Mouse (Mus musculus): ENCODE data around the gene Ino80. TPM values are rescaled to one million over a fixed set of nuclear protein-coding genes. Genes with fewer than 3 reads are reported as not detected.

Gene Ino80
- total RNA-seq, 2 experiments from 2014 or later, result 10.0 to 12.0 TPM

DNA sequence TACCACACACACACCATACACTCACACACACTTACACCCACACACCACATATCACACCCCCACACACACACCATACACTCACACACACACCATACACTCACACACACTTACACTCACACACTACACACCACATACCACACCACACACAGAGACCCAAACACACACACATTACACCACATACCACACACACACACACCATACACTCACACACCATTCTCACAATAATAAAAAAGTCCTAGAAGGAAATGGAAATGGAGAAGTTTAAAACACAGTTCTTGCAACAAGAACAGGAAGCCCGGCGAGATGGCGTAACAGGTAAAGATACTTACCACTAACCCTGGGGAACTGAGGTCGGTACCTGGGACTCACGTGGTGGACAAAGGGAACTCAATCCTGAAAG, 120.7 kb downstream of the Ino80 start:
- intact Hi-C loops (cut with DNase I), result no loop called here

DNA sequence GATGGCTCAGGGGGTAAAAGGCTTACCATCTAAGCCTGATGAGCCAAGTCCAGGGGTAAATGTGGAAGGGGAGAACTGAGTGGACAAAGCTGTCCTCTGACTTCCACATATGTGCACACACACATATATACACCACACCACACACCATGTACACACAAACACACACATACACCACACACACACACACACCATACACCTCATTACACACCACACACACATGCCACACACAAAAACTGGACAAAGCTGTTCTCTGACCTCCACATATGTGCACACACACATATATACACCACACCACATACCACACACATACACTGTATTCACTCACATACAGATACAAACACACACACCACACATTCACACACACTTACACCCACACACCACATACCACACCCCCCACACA, 121.2 kb downstream of the Ino80 start:
- intact Hi-C loops (cut with DNase I), result no loop called here
- DNase-seq, result no peak

More for the DNA sequence above, 120.7 kb downstream of the Ino80 start:
- no peak for DNase-seq

DNA sequence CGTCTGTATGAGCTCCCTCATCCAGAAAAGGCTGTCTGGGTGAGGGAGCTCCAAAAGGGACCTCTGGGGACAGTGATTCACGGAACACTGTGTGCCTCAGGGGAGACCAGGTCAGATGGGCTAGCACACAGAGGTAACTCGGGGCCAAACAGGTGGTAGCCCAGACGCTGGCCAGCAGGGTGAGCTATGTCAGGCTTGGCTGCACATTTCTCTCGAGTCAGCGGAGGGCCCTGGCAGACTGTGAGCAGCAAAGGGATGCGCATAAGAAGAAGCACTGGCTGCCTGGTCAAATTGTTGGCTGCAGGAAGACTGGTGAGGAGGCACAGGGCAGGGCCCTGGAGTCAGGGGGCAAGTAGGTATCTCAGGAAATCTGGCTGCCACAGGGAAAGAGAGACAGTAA, 121.8 kb downstream of the Ino80 start:
- intact Hi-C loops (cut with DNase I), result no loop called here

DNA sequence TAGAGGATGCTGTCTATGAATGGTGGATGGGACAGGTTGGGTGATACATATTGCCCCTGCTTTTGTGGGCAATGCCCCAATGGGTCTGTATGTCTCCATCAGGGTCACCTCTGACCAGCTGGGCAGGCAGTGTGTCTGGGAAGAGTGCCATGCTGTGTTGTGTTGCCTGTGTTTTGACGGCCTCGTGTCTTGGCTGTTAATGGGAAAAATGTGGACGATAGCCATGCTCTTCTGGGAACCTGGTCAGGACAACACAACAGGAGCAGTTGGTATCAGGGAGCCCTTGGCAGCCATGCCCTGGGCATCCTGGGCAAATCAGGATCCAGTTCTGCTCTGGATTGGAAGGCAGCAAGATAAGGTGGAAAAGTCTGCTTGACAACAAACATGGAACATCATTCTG, 122.4 kb downstream of the Ino80 start:
- peak; percentile 62 to 78 for DNase-seq
- intact Hi-C loops (cut with DNase I), result no loop called here

More for the DNA sequence above, 121.8 kb downstream of the Ino80 start:
- peak; percentile 72 for DNase-seq

DNA sequence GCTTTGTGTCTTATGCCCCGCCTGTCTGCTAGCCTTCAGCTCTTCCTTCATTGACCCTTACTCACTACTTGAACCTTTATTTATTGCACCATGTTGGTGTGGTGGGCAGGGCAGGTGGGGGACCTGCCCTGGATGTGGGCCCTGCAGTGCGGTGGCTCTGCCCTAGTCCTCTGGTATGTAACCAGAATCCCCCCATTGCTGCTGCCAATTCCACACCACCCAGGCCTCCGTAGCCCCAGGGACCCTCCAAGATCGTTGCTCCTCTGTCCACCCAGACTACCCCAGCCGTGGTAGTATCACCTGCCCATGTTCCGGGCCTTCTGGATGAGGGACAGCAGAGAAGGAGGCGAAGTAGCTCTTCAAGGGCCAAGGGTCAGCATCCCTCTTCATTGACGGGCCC, 123.8 kb downstream of the Ino80 start:
- intact Hi-C loops (cut with DNase I), result no loop called here
- no peak for DNase-seq

DNA sequence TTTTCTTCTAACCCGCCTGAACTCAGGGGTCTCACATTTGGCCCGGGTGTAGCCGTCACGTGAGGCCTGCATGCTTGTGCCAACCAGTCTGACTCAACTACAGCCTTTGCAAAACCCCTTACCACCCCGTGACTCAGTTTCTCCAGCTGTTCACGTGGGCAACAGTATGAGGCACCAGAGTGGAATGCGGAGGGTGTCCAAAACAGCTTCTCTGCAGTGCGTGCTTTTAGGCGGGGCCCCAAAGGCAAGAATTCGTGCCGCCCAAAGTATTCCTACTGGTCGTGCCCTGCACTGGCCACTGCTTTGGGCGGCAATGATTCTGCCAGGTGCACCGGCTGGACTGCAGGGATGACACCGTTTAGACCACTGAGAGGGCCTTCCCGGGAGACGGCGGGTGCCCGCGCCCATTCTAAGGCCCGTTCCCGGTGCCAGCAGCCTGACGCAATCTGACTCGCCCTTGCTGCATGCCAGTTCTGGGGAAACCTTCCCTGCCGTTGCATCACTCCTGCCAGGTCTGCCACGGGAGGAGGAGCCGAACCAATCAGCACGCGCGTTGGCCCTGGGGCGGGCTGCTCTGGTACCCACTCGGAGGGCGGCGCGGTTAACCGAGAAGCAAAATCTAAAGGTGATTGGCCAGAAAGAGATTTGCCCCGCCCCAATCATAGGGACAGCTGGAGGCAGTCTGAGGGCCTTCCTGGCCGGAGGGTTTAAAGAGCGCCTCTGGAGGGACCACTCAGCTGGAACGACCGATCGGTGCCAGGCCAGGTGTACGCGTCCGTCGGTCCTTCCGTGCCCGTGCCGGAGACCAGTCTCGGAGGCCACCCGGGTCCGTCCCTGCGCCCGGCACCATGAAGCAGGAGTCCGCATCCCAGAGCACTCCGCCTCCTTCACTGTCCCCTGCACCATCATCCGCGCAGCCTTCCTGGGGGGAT, 126.7 kb downstream of the Ino80 start, which contains the start of gene Chac1:
Chac1 (plus strand) TSS at position 675 of the 932 bp plus-strand sequence.
- intact Hi-C loops (cut with DNase I), result no loop called here
- peak; percentile 79 to 88 for DNase-seq

DNA sequence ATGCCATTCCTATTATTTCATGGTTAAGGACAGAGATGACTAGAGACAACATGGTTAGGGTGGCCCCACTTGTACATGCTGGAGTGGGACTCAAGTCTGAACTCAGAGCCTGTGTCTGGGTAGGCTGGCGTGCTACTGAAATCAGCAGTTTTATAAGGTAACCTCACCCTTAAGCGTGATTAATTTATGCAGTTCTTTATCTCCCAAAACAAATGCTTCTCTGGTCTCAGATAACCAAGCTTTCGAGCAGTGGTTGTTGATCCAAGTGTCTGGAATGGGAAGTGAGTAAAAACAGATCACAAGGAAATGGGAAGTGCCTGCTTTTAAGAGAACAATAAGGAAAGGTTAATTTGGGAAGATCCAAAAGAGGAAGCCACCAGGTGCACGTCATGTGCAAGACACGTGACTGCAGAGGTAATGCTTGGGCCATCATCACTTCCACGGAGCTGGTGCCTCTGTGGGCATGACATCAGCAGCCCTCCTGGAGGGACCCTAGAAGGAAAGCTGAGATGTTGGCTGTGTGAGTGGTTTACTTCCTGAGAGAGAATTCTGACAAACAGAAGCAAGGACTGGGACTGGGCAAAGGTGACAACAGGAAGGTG, 132.8 kb downstream of the Ino80 start:
- intact Hi-C loops (cut with DNase I), result no loop called here
- DNase-seq, result no peak

DNA sequence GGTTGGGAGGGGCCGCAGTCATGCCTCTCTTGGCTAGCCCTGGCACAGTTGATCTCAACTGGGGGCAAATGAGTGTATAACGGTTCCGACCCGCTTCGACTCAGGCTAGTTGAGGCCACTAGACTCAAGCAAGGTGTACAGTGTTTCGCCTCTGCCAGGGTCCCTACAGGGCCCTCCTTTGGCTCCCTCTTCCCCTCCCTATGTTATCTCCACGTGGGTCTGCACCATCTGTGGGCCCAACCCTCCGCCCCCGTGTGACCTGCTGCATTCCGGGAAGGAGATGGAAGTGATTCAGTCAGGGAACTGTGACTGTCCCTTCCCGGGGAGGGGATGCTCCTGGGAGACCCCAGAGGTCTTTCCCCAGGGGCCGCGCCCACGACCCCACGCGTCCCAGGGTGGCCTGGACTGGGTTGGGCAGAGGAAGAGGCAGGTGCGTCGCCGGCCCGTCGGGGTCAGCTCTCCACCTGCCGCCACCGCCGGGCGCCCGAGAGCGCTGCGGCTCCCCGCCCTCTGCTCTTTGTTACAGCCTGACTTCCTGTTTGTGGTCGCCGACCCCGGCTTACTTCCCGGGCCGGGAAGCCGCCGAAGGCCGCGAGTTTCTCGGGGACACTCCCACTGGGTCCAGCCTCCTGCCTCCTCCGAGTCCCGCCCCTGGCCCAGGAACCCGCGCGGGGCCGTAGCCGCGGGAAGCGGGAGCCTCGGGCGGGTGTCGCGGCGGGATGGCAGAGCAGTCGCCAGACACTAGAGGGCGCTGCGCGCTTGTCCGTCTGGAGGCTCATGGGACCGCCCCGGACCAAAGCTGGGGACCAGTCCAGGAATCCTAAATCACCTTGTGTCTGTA, 139.8 kb downstream of the Ino80 start:
- intact Hi-C loops (cut with DNase I), result loop anchor here (2.0 kb wide), 2 partner anchors 37 to 75 kb away; no protein-coding TSS in a partner anchor
- peak; percentile 87 to 90 for DNase-seq

DNA sequence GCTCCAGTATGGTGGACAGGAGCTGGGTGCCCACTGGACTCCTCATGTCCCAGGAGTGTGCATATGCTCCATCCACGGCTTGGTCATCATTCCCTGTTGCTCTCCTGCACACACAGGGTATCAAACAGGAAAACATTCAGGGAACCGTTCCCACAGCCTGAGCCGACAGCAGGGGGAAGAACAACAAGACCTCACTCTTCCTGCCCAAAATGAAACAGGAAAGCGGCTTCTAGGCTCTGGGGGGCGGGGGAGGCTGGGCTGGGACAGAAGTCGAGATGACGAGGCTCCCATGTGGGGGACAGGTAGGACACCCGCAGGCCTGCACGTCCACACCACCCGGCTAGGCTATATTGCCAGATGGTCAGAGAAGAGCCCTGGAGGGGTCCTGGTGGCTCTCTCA, 141.0 kb downstream of the Ino80 start:
- no peak for DNase-seq
- intact Hi-C loops (cut with DNase I), result loop anchor here (2.0 kb wide), 1 partner anchor 36 kb away; no protein-coding TSS in a partner anchor

DNA sequence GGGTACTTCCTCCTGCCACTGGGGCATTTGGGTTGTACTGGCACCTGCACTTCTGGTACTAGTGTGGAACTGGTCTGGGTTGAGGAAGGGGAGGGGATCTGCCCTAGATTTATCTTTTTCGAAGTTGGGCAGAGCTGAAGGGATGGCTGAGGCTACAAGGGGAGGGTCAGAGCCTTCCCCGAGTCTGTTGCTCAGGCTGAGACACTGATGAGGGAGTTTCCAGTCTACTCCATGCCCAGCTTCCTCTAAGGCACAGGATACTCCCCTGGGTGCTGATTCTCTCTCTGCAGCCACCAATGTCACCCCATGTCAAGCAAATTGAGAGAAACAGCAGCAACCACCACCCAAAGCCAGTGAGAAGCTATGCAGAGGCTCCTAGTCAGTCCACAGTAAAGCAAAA, 141.5 kb downstream of the Ino80 start:
- intact Hi-C loops (cut with DNase I), result loop anchor here (2.0 kb wide), 1 partner anchor 35 kb away; no protein-coding TSS in a partner anchor
- no peak for DNase-seq

DNA sequence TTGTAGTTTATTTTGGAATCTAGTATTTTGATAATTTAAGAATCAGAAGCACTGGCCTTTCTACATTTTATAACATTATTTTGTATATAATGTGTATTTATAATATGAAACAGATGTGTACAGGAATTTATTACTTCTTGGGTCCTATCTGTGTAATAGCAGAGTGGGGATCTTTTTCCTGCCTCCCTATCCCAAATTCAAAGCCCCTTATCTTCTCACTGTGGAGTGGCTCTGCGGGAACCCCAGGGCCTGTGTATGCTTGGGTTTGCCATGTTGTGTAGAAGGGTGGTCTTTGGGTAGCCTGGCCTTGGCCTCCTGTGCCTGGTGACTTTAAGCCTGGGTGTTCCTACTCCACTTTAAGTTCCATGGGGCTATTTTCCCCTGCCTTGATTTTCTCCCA, 142.0 kb downstream of the Ino80 start:
- no peak for DNase-seq
- intact Hi-C loops (cut with DNase I), result no loop called here

DNA sequence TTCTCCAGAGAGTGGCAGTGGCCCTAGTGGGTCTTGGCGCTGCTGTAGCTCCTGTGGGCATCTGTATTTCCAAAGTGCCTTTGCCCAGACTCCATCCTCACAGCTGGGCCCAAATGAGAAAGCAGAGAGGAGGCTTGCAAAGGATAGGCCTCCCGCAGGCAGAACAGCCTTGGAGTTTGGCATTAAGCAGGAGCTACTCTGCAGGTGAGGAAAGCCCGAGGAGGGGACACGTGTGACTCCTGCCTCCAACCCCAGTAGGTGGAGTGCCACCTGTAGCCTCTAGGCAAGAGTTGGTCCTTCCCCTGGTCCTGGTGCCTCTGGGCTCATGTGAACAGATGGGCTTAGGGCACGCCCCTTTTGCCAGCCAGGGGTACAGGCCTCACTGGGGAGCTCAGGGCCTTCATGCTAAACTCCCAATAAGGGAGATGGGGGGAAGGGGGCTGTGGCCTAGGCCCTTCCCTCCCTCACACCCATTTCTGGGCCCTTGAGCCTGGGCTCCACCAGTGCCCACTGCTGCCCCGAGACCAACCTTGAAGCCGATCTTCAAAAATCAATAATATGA, 142.4 kb downstream of the Ino80 start:
- intact Hi-C loops (cut with DNase I), result no loop called here
- no peak for DNase-seq

DNA sequence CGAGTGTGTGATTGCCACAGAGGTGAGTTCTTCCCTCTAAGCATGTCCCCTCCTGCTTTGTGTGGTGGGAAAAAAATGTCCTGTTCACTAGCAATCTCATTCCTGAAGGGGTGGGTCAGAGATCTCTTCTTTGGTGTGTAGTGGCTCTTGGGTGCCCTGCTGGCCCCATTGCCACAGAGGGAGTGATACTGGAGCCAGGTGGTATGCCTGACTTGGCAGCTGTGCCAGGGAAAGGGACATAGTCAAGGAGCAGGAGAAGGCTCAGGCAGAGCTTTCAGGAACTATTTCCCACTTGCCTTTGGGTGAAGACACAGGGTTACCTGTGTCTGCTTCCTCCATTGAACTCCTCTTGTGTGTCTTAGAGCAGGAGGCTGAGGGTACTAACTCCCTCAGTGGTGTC, 143.4 kb downstream of the Ino80 start:
- intact Hi-C loops (cut with DNase I), result no loop called here

DNA sequence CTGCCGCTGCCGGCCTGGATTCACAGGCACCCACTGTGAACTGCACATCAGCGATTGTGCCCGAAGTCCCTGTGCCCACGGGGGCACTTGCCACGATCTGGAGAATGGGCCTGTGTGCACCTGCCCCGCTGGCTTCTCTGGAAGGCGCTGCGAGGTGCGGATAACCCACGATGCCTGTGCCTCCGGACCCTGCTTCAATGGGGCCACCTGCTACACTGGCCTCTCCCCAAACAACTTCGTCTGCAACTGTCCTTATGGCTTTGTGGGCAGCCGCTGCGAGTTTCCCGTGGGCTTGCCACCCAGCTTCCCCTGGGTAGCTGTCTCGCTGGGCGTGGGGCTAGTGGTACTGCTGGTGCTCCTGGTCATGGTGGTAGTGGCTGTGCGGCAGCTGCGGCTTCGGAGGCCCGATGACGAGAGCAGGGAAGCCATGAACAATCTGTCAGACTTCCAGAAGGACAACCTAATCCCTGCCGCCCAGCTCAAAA, 145.3 kb downstream of the Ino80 start:
- no peak for DNase-seq
- intact Hi-C loops (cut with DNase I), result no loop called here

More for the DNA sequence above, 143.4 kb downstream of the Ino80 start:
- DNase-seq, result no peak

DNA sequence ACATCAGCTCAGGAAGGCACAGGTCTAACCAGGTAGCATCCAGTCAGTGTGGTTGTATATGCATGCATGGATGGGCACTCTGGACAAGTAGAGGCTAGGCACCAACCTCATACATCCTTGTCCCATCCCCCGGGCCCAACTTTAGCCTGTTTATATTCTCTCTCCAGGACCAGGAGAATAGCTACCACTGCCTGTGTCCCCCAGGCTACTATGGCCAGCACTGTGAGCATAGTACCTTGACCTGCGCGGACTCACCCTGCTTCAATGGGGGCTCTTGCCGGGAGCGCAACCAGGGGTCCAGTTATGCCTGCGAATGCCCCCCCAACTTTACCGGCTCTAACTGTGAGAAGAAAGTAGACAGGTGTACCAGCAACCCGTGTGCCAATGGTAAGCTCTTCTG, 146.7 kb downstream of the Ino80 start:
- DNase-seq, result no peak
- intact Hi-C loops (cut with DNase I), result no loop called here

DNA sequence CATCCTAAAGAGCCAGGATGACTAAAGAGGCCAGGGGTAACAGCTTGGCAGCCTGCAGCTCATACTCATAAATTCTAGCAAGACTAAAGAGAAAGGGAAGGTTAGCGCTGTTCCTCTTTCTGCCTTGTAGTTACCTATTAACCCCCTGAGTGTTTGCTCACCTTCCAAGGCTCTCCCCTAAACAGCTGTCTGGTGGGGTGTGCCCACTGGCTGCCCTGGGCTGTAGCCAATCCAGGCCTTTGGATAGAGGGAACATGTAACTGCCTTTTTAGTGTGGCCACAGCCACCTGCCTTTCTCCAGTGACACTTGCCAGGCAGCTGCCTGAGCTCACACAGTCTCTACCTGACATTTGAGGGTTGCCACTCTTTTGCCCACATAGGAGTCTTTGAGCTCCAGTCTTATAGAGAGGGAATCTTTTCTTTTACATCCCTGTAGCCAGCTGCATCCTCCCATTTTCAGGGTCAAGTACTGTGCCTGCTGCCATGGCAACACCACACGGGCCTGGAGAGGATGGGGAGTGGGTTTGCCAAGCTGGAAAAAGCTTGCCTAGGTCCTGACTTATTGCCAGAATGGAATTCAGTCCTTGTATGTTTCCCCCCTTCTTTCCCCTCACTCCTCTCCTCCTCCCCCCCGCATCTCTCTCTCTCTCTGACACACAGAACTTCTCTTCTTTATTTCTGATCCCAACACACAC, 148.2 kb downstream of the Ino80 start:
- no peak for DNase-seq
- intact Hi-C loops (cut with DNase I), result no loop called here

DNA sequence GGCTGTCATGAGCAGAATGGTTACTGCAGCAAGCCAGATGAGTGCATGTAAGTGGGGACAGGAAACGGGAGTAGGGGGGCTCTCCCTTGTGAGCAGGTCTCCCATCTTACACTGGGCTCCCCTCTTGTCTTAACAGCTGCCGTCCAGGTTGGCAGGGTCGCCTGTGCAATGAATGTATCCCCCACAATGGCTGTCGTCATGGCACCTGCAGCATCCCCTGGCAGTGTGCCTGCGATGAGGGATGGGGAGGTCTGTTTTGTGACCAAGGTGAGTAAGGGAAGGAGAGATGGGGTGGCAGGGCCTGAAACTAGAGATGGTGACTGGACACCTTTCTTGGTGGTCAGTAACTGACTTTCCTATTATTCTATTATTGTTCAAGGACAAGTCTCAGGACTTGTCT, 148.9 kb downstream of the Ino80 start:
- intact Hi-C loops (cut with DNase I), result no loop called here
- no peak for DNase-seq

DNA sequence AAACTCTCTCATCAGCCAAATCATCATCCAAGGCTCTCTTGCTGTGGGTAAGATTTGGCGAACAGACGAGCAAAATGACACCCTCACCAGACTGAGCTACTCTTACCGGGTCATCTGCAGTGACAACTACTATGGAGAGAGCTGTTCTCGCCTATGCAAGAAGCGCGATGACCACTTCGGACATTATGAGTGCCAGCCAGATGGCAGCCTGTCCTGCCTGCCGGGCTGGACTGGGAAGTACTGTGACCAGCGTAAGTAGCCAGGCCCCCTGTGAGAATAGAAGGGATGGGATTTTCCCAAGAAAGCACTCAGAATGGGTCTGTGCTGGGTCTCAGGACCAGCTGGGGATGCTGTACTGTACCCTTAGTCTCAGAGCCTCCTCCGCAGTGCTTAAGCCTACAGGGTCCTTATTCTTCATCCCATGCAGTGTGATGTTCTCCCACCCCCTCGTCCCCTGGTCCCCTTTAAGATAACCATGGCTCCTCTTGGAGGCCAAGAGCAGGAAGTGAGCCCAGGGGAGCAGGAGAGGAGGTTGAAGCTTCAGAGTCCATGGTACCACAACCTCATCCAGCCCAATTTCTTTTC, 149.5 kb downstream of the Ino80 start:
- intact Hi-C loops (cut with DNase I), result no loop called here
- DNase-seq, result no peak

DNA sequence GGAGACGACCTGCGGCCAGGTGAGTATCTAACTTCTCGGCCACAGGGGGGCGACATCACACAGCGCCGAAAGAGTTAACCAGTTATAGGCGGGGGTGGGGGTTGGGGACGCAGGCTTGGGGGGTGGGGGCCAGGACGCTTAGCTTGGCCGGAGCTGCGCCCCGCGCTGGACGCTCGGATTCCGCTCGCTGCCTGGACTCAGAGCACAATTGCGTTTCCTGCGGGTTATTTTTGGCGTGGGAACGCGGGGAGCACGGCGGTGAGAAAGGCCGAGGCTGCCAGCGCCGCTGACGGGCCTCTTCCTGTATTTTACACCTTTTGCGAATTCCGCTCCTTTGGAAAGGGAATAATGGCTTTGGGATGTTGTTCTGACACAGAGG, 150.4 kb downstream of the Ino80 start:
- intact Hi-C loops (cut with DNase I), result no loop called here
- DNase-seq, result no peak
